17 mouse cellular contexts compared by ENCODE assay signal in genomic region chr3:157321834-157322233, GRCm38 (mm10).
A peak's percentile ranks its signal among the peaks of the same experiment; 100 is the strongest.
DNase-seq lines count a peak whose midpoint lies in the region; ATAC-seq and TF ChIP-seq lines count a peak whose summit lies in the region.
"Had no signal": no experiment of that assay in that cellular context is flagged by ENCODE, and none has a peak within 500 bp of the region (broad histone marks: within the 10 kb centered on the region; RNA-seq: fewer than 3 reads in every experiment).

No protein-coding gene starts in this region.

- DNase-seq in hindbrain, embryonic 10.5 days (ENCODE audit: low spot score): no peak
- peak; percentile 40 for DNase-seq in brain, embryonic 14.5 days (ENCODE audit: low read depth)
- DNase-seq in spleen, adult 18-20 months: no peak
- no peak for DNase-seq in c-Kit-positive CD71-positive TER-119-positive erythroid progenitor cells, embryonic 14.5 days (ENCODE audit: low spot score)
- DNase-seq: cerebellum, adult 8-10 months; gastrocnemius, postnatal 36 days; kidney, postnatal 36 days; right cerebral cortex, postnatal 14 days had no signal

- TF ChIP-seq POLR2A in brain, embryonic 14.5 days (IDR thresholded peaks at IDR 0.05; ENCODE audit: borderline replicate concordance, extremely low read depth, insufficient read depth, insufficient read length, poor library complexity, severe bottlenecking): no peak

- ATAC-seq in hindbrain, embryonic 13.5 days (ENCODE audit: low FRiP score): no peak
- ATAC-seq in neural tube, embryonic 12.5 days (ENCODE audit: low FRiP score, low read depth): peak; percentile 55; the same call in 1 of the 2 replicates
- ATAC-seq in neural tube, embryonic 15.5 days (ENCODE audit: low FRiP score): no peak
- ATAC-seq: intestine, embryonic 15.5 days had no signal

- peak overlapping the region; percentile 9; the same call in 1 of the 2 replicates for H3K4me3 ChIP-seq in hindbrain, embryonic 10.5 days
- H3K4me3 ChIP-seq in hindbrain, embryonic 13.5 days: no peak overlapping the region
- no peak overlapping the region for H3K4me3 ChIP-seq in neural tube, embryonic 12.5 days
- no peak overlapping the region for H3K4me3 ChIP-seq in neural tube, embryonic 15.5 days (replicated peaks)
- H3K4me3 ChIP-seq: embryonic facial prominence, embryonic 13.5 days; intestine, embryonic 15.5 days; limb, embryonic 15.5 days; liver, embryonic 15.5 days; neural tube, embryonic 13.5 days had no signal

- no peak overlapping the region for H3K9ac ChIP-seq in hindbrain, embryonic 13.5 days
- no peak overlapping the region for H3K9ac ChIP-seq in neural tube, embryonic 12.5 days
- no peak overlapping the region for H3K9ac ChIP-seq in neural tube, embryonic 15.5 days (replicated peaks)
- H3K9ac ChIP-seq: embryonic facial prominence, embryonic 13.5 days; intestine, embryonic 15.5 days; limb, embryonic 15.5 days; liver, embryonic 15.5 days; neural tube, embryonic 13.5 days had no signal

- H3K36me3 ChIP-seq in hindbrain, embryonic 10.5 days: no peaks in the 10 kb centered on the region
- no peaks in the 10 kb centered on the region for H3K36me3 ChIP-seq in hindbrain, embryonic 13.5 days
- no peaks in the 10 kb centered on the region for H3K36me3 ChIP-seq in neural tube, embryonic 12.5 days
- no peaks in the 10 kb centered on the region for H3K36me3 ChIP-seq in neural tube, embryonic 15.5 days
- H3K36me3 ChIP-seq: embryonic facial prominence, embryonic 13.5 days; G1E; intestine, embryonic 15.5 days; limb, embryonic 15.5 days; liver, embryonic 15.5 days; neural tube, embryonic 13.5 days had no signal

- H3K27ac ChIP-seq in hindbrain, embryonic 10.5 days: peak overlapping the region; percentile 82
- H3K27ac ChIP-seq in hindbrain, embryonic 13.5 days: no peak overlapping the region
- no peak overlapping the region for H3K27ac ChIP-seq in neural tube, embryonic 12.5 days
- H3K27ac ChIP-seq in neural tube, embryonic 15.5 days (replicated peaks): no peak overlapping the region
- H3K27ac ChIP-seq: embryonic facial prominence, embryonic 13.5 days; intestine, embryonic 15.5 days; limb, embryonic 15.5 days; liver, embryonic 15.5 days; neural tube, embryonic 13.5 days had no signal

- TF ChIP-seq CTCF in brain, embryonic 14.5 days (IDR thresholded peaks at IDR 0.05; ENCODE audit: borderline replicate concordance, extremely low read depth, insufficient read depth, insufficient read length): no peak

- peaks cover 54% of the 10 kb centered on the region for H3K27me3 ChIP-seq in hindbrain, embryonic 10.5 days (ENCODE audit: insufficient read depth, poor library complexity, severe bottlenecking)
- no peaks in the 10 kb centered on the region for H3K27me3 ChIP-seq in hindbrain, embryonic 13.5 days
- H3K27me3 ChIP-seq in neural tube, embryonic 12.5 days (replicated peaks): no peaks in the 10 kb centered on the region
- no peaks in the 10 kb centered on the region for H3K27me3 ChIP-seq in neural tube, embryonic 15.5 days (replicated peaks)
- H3K27me3 ChIP-seq: embryonic facial prominence, embryonic 13.5 days; intestine, embryonic 15.5 days; limb, embryonic 15.5 days; liver, embryonic 15.5 days; neural tube, embryonic 13.5 days had no signal

- no peak overlapping the region for H3K4me2 ChIP-seq in hindbrain, embryonic 13.5 days
- H3K4me2 ChIP-seq in neural tube, embryonic 12.5 days (replicated peaks): no peak overlapping the region
- H3K4me2 ChIP-seq in neural tube, embryonic 15.5 days: no peak overlapping the region
- H3K4me2 ChIP-seq: embryonic facial prominence, embryonic 13.5 days; intestine, embryonic 15.5 days; limb, embryonic 15.5 days; liver, embryonic 15.5 days; neural tube, embryonic 13.5 days had no signal

- H3K9me3 ChIP-seq in hindbrain, embryonic 10.5 days: no peaks in the 10 kb centered on the region
- no peaks in the 10 kb centered on the region for H3K9me3 ChIP-seq in hindbrain, embryonic 13.5 days
- no peaks in the 10 kb centered on the region for H3K9me3 ChIP-seq in neural tube, embryonic 12.5 days
- no peaks in the 10 kb centered on the region for H3K9me3 ChIP-seq in neural tube, embryonic 15.5 days (replicated peaks)
- H3K9me3 ChIP-seq: embryonic facial prominence, embryonic 13.5 days; intestine, embryonic 15.5 days; limb, embryonic 15.5 days; liver, embryonic 15.5 days; neural tube, embryonic 13.5 days had no signal

- H3K4me1 ChIP-seq in hindbrain, embryonic 10.5 days (replicated peaks): peaks cover 33% of the 10 kb centered on the region
- H3K4me1 ChIP-seq in hindbrain, embryonic 13.5 days (replicated peaks): peaks cover 10% of the 10 kb centered on the region
- H3K4me1 ChIP-seq in neural tube, embryonic 12.5 days: peaks cover 15% of the 10 kb centered on the region
- H3K4me1 ChIP-seq in neural tube, embryonic 15.5 days: no peaks in the 10 kb centered on the region
- H3K4me1 ChIP-seq: embryonic facial prominence, embryonic 13.5 days; intestine, embryonic 15.5 days; limb, embryonic 15.5 days; liver, embryonic 15.5 days had no signal

- 18% methylated on average over 1 of the region's 1 CpGs for WGBS in hindbrain, embryonic 10.5 days
- WGBS in hindbrain, embryonic 13.5 days: 19% methylated on average over 1 of the region's 1 CpGs
- WGBS in neural tube, embryonic 12.5 days: 9% methylated on average over 1 of the region's 1 CpGs
- 0% methylated on average over 1 of the region's 1 CpGs for WGBS in neural tube, embryonic 15.5 days
